Mouse (Mus musculus): Measurements from ENCODE around the gene A730015C16Rik. TPM values are rescaled to one million over a fixed set of nuclear protein-coding genes. Genes with fewer than 3 reads are reported as not detected.

Gene A730015C16Rik
- polyA plus RNA-seq, 1 experiment from 2014 or later, result 1.5 TPM

DNA sequence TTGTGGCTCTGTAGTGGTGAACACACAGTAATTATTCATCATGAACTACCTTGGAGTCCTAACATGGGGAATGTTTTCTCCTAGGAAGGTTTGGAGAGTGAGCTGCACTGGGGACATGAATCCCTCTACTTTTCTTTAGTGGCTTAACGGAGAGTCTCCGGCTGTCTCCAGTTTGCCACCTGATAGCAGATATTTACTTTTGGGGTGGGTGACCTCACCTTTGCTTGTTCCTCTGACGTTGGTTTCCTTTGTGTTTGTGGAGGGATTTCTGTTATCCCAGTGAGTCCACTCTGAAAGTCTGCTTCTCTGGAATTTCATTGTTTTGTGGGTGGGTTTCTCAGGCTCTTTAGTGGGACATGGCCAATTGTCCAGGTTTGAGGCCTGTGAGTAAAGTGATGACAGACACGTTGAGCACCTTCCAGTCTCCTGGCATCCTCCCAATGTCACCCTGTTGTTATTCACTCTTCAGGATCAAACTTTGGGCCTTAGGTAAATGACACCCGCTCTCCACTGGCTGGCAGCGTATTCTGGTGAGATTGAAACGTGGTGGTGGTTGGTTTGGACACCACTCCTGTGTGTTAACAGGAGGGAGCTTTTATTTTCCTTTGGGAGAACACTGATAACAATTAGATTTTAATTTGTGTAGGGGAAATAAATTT is 6.4 kb downstream of the A730015C16Rik start:
- Histone ChIP-seq H3K4me3 (no peak overlapping the region), H3K9me3 (no peaks in the 10 kb centered on the region), H3K27ac (no peak overlapping the region), H3K4me1 (replicated peaks) (peaks cover 12% of the 10 kb centered on the region), H3K36me3 (peaks cover 20% of the 10 kb centered on the region), H3K27me3 (ENCODE audit: insufficient read depth, poor library complexity, severe bottlenecking) (no peaks in the 10 kb centered on the region)
- WGBS, result 87% methylated on average over 7 of the region's 7 CpGs
- no peak for DNase-seq (ENCODE audit: low spot score)

DNA sequence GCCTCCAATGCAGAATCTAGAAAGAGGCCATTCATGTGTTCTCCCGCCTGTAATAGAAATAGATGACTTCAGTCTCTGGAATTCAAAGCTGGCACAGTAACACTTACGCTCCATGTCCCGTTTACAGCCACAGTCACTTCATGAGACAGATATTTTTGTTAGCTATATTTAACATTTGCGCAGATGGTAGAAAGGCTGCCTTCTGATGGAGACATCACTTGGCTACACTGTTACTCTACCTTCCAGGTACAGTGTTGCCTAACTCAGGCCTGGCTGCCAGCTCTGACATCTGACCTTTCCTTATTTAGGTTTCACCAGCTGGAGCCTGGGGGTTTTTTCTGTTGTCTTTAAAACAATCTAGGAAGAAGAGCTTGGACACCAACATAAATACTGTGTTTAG is 10.4 kb downstream of the A730015C16Rik start:
- Histone ChIP-seq H3K4me1 (replicated peaks) (peaks cover 21% of the 10 kb centered on the region), H3K9me3 (no peaks in the 10 kb centered on the region), H3K4me3 (no peak overlapping the region), H3K27me3 (ENCODE audit: insufficient read depth, poor library complexity, severe bottlenecking) (no peaks in the 10 kb centered on the region), H3K36me3 (peaks cover 20% of the 10 kb centered on the region), H3K27ac (no peak overlapping the region)
- no peak for DNase-seq (ENCODE audit: low spot score)
- WGBS, result 93% methylated on average over 4 of the region's 4 CpGs

DNA sequence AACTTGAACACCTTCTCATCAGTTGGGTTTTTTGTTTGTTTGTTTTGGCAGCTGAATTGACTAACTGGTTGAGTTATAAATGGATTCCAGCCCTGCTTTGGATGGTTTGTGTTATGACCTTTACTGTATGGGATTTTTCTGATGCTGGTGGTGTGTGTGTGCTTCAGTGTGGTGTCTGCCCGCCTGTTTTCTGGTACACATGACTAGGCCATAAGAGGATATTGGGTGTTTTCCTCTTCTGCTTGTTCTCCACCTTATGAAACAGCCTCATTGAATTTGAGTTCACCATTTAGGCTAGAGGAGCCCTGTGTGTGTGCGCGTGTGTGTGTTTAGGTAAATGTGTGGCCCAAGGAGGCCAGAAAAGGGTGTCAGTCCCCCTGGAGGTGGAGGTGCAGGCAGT is 12.9 kb downstream of the A730015C16Rik start:
- no peak for DNase-seq (ENCODE audit: low spot score)
- 69% methylated on average over 3 of the region's 3 CpGs for WGBS
- peaks cover 37% of the 10 kb centered on the region for H3K4me1 ChIP-seq (replicated peaks)
- peaks cover 5% of the 10 kb centered on the region for H3K36me3 ChIP-seq
- no peaks in the 10 kb centered on the region for H3K9me3 ChIP-seq
- peak overlapping the region; percentile 100 for H3K27ac ChIP-seq
- no peaks in the 10 kb centered on the region for H3K27me3 ChIP-seq (ENCODE audit: insufficient read depth, poor library complexity, severe bottlenecking)
- H3K4me3 ChIP-seq, result peak overlapping the region; percentile 98

DNA sequence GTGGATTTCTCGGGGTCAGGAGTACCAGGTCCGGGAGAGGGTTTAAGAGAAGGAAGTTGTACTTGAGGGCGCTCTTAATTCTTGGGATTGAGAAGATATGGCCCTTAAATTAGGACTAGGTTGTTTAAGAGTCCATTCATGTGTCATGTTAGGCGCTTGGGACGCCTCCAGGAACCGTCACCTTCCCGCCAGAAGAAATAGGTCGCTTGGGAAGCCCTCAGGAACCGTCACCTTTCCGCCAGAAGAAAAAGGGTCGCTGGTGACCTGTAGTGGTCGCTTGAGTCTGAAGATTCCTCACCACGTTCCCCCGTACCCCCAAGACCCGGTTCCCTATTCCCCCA is 13.5 kb downstream of the A730015C16Rik start:
- Histone ChIP-seq H3K9me3 (no peaks in the 10 kb centered on the region), H3K4me1 (replicated peaks) (peaks cover 37% of the 10 kb centered on the region), H3K4me3 (peak overlapping the region; percentile 98), H3K36me3 (peaks cover 5% of the 10 kb centered on the region), H3K27ac (peak overlapping the region; percentile 100), H3K27me3 (ENCODE audit: insufficient read depth, poor library complexity, severe bottlenecking) (no peaks in the 10 kb centered on the region)
- WGBS, result under 1% methylated on average over 15 of the region's 15 CpGs
- no peak for DNase-seq (ENCODE audit: low spot score)

DNA sequence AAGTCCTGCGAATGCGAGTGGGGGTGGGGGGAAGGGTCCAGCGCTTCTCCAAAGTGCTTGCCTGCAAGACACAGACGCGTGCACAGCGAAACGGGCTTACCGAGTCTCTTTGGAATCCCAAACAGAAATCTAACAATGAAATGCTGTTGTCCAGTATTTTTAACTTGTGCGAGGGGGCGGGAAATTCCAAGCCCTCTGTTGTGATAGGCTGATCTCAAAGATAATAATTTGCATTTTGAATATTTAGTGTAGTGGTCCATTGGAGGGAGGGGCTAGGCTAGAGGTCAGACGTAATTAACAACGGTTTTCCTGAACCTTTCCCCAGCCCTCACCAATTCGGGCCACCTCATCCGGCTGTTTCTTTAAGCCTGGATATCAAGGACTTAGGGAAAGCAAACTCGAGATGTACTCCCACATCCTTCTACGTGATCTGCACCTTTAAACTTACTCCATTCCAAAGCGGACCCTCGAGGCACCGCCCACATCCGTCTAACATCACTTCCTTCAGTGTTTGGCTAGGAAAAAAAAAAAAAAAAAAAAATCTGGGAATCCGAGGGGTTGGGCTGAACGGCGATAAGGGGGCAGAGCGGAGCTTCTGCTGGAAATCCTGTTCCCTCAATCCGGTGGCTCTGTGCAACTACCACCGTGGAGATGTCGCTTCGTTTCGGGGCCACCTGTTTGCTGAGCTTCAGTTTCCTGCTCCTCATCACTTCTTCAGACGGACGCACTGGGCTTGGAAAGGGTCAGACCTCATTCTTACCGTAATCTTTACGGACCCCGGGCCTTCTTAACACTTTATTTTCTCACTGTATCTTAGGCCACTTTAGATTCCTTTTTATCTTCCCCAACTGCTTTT is 14.1 kb downstream of the A730015C16Rik start, which contains the start of gene Txndc12:
Txndc12 (plus strand) TSS at position 487 of the 856 bp plus-strand sequence.
- Histone ChIP-seq H3K36me3 (peaks cover 11% of the 10 kb centered on the region), H3K27me3 (ENCODE audit: insufficient read depth, poor library complexity, severe bottlenecking) (no peaks in the 10 kb centered on the region), H3K27ac (peak within 1 kb of the TSS; percentile 100), H3K4me1 (replicated peaks) (peaks cover 37% of the 10 kb centered on the region), H3K4me3 (peak within 1 kb of the TSS; percentile 98), H3K9me3 (no peaks in the 10 kb centered on the region)
- peak; percentile 87 for DNase-seq (ENCODE audit: low spot score)
- under 1% methylated on average over 34 of the region's 34 CpGs for WGBS

DNA sequence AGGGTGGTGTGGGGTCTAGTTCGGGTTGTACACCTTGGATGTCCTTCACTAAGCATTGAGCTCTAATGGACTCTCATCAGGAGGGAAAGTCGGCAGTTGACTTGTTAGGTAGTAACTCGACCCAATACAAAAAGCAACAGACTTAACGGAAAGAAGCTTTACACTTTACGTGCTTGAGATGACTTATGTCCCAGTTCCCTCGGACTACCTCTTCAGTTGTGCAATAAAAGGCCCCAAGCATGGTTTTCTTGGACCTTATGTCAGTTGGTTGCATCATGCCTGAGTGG is 14.6 kb downstream of the A730015C16Rik start:
- H3K4me1 ChIP-seq (replicated peaks), result peaks cover 37% of the 10 kb centered on the region
- no peak for DNase-seq (ENCODE audit: low spot score)
- H3K36me3 ChIP-seq, result peaks cover 16% of the 10 kb centered on the region
- peak overlapping the region; percentile 98 for H3K4me3 ChIP-seq
- no peaks in the 10 kb centered on the region for H3K9me3 ChIP-seq
- 0% methylated on average over 6 of the region's 6 CpGs for WGBS
- H3K27ac ChIP-seq, result peak overlapping the region; percentile 100
- H3K27me3 ChIP-seq (ENCODE audit: insufficient read depth, poor library complexity, severe bottlenecking), result no peaks in the 10 kb centered on the region

DNA sequence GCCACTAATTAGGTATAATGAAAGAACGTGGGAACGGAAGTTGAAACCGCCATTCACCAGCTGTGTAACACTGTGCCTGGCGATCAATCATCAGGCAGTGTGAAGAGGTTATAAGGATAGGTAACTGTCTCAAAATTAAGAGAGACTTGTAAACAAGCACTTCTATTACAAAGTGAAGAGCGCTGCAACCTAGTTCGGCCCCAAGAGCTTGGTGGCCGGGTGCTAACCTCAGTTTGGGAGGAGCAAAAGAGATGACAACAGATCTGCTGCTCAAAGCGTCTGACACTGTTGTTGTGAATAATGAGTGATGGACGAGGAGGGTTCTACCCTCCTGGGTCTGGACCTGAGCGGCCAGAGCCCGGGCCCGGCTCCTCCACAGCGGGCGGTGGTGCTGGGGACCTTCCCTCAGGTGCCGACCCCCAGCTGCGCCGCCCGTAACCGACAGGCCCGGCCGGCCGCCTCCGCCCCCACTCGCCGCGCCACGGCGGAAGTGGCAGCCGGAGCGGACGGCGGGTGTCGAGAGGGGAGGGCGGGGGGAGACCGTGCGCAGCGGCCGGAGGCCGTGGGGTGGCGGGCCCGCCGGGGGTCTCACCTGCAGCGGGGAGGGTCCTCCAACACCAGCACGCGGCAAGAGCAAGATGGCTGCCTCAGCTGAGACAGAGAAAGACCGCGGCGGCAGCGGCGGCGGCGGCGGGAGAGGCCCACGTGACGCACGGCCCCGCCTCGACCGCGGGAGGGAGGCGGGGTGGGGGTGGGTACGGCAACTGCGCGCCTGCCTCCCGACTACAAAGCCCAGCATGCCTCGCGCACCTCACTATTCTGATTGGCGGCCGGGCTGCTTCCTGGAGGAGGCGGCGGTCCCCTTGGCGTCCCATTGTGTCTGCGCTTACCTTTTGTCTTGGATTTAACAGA is 15.2 kb downstream of the A730015C16Rik start, which contains the start of gene Btf3l4:
Btf3l4 (minus strand) TSS at position 699 of the 912 bp plus-strand sequence.
- WGBS, result under 1% methylated on average over 73 of the region's 73 CpGs
- Histone ChIP-seq H3K4me3 (peak within 1 kb of the TSS; percentile 98), H3K4me1 (replicated peaks) (peaks cover 37% of the 10 kb centered on the region), H3K27ac (peak within 1 kb of the TSS; percentile 100), H3K36me3 (peaks cover 22% of the 10 kb centered on the region), H3K27me3 (ENCODE audit: insufficient read depth, poor library complexity, severe bottlenecking) (no peaks in the 10 kb centered on the region), H3K9me3 (no peaks in the 10 kb centered on the region)
- DNase-seq (ENCODE audit: low spot score), result peak; percentile 97

DNA sequence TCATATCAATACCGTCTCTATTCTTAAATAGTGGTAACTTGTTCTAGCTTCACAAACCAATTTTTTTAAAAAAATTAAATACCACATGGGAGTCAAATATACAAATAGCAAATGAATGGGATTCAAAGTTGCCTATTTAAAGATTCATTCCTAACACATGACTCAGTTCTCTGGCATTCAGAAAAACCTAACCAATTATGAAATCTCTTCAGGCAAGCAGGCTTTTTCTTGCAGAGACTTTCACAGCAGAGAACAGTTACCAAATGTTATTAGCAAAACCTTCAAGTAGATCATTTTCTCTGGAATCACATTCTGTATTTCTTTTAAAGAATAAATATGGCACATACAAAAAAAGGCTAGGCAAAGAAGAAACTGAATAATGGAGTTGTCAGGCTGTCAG is 17.7 kb downstream of the A730015C16Rik start:
- H3K27me3 ChIP-seq (ENCODE audit: insufficient read depth, poor library complexity, severe bottlenecking), result no peaks in the 10 kb centered on the region
- 89% methylated on average over 1 of the region's 1 CpGs for WGBS
- peaks cover 23% of the 10 kb centered on the region for H3K4me1 ChIP-seq (replicated peaks)
- no peak overlapping the region for H3K4me3 ChIP-seq
- H3K9me3 ChIP-seq, result no peaks in the 10 kb centered on the region
- no peak overlapping the region for H3K27ac ChIP-seq
- DNase-seq (ENCODE audit: low spot score), result no peak
- peaks cover 47% of the 10 kb centered on the region for H3K36me3 ChIP-seq

DNA sequence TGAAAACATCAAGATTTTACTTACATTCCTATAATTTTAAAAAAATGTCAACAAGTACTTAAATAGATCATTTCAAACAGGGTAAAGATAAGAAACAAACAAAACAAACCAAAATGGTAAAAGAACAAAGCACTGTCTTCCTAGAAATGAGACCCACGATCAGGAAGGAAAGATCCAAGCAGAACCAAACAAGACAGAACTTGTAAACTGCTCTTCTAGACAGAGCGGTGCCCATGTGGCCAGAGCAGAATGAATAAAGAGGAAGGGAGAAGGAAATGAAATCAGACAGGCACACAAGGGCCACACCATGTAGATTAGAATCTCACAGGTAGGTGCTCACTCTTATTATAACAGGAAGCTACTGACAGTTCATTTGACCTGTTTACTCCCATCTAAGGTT is 21.8 kb downstream of the A730015C16Rik start:
- Histone ChIP-seq H3K27me3 (ENCODE audit: insufficient read depth, poor library complexity, severe bottlenecking) (no peaks in the 10 kb centered on the region), H3K27ac (no peak overlapping the region), H3K36me3 (peaks cover 86% of the 10 kb centered on the region), H3K4me1 (replicated peaks) (peaks cover 10% of the 10 kb centered on the region), H3K4me3 (no peak overlapping the region), H3K9me3 (no peaks in the 10 kb centered on the region)
- 92% methylated on average over 2 of the region's 2 CpGs for WGBS
- DNase-seq (ENCODE audit: low spot score), result no peak

DNA sequence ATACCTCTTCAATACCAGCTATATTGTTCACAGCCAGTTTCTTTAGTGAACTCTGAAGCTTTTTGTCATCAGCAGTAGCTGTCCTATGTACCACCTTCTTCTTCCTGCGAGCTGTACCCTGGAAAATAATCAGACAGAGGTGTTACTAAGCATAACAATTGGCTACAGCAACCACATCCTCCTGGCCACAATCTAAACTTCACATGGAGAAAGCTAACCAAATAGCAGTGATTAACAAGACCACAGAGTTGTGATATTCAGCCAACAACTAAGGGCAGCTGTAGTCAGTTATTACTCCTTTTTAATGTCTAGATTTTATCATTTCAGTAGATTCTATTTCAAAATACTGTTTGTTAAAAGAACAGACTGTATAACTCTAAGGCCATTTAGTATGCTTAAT is 22.3 kb downstream of the A730015C16Rik start:
- 88% methylated on average over 1 of the region's 1 CpGs for WGBS
- H3K9me3 ChIP-seq, result no peaks in the 10 kb centered on the region
- H3K36me3 ChIP-seq, result peaks cover 91% of the 10 kb centered on the region
- DNase-seq (ENCODE audit: low spot score), result no peak
- H3K4me3 ChIP-seq, result no peak overlapping the region
- H3K27me3 ChIP-seq (ENCODE audit: insufficient read depth, poor library complexity, severe bottlenecking), result no peaks in the 10 kb centered on the region
- H3K4me1 ChIP-seq (replicated peaks), result peaks cover 4% of the 10 kb centered on the region; the same call in 1 of the 2 replicates
- no peak overlapping the region for H3K27ac ChIP-seq

DNA sequence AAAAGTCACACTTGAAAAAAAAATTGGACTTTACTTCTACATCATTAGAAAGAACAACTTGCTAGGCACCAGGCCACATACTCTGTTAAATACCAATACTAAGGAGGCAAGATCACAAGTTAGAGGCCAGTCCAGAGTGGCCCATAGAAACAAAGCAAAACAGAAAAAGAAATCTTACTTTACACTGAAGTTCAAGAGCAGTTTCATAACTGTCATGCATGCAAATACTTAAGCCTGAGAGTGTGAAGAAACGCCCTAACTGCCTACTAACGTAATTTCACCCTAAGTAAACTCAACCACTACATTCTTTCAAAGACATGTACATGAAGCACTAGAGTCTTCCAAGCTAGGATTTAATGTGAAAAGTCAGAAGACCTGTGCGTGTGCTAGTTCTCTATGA is 22.7 kb downstream of the A730015C16Rik start:
- Histone ChIP-seq H3K4me1 (replicated peaks) (no peaks in the 10 kb centered on the region), H3K27me3 (ENCODE audit: insufficient read depth, poor library complexity, severe bottlenecking) (no peaks in the 10 kb centered on the region), H3K4me3 (no peak overlapping the region), H3K9me3 (no peaks in the 10 kb centered on the region), H3K36me3 (peaks cover 96% of the 10 kb centered on the region), H3K27ac (no peak overlapping the region)
- WGBS, result 94% methylated on average over 3 of the region's 3 CpGs
- DNase-seq (ENCODE audit: low spot score), result no peak

DNA sequence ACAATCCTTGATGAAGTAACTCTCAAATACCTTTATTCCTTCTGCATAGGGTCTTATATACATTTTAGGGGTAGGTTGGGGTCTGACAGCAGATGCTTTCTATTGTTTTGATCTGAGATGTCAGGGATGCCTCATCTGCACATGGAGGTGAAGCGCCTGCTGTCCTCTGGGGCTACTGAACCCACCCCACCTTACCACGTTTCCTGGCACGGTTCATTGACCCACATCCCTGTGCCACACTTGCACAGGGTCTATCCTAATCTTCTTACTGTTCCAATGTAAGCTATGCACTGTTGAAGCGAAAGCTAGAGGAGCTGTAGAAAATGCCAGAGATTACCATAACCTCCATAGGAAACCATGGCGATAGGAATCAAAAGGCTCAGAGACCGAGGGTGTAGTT is 36.9 kb downstream of the A730015C16Rik start:
- WGBS, result 69% methylated on average over 6 of the region's 6 CpGs
- H3K4me1 ChIP-seq (replicated peaks), result no peaks in the 10 kb centered on the region
- H3K9me3 ChIP-seq, result no peaks in the 10 kb centered on the region
- DNase-seq (ENCODE audit: low spot score), result no peak
- H3K27ac ChIP-seq, result no peak overlapping the region
- H3K4me3 ChIP-seq, result no peak overlapping the region
- peaks cover 18% of the 10 kb centered on the region for H3K36me3 ChIP-seq
- no peaks in the 10 kb centered on the region for H3K27me3 ChIP-seq (ENCODE audit: insufficient read depth, poor library complexity, severe bottlenecking)

All from hindbrain, embryonic 10.5 days (tissue).